Mouse (Mus musculus): Measurements from ENCODE around the gene Akirin2.

Akirin2 gene

DNA sequence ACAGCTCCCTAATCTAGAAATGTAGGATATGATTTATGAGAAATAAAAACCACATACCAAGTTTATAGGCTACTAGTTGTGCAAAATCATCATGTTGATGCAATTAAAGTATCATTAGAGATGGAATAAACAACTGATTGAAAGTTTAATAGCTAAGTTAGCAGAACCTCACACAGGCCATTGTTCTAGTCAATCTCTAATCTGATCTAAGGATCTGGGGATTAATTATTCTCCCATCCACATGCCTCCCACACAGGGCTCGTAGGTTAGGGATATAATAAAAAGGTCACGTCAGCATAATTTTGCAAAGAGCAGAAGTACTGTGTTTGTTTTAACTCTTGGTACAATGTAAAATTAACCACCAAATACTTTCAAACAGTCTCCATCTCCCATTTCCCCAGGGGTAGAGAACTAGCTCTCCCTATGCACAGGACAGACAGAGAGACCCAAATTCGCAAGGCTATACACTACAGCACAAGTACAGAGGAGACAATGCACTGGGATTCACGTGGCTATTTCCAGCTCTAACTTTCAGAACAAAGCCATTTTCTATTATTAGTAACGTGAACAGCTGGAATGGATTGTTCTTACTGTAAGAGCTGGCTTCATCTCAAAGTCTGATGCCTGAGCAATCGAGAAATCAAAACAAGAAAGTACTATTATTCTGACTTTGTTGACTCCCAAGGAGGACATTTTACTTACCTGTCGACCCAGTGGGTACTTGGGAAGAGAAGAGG, 34.3 kb downstream of the Akirin2 start:
- DNase-seq (ENCODE audit: low spot score) = no peak

DNA sequence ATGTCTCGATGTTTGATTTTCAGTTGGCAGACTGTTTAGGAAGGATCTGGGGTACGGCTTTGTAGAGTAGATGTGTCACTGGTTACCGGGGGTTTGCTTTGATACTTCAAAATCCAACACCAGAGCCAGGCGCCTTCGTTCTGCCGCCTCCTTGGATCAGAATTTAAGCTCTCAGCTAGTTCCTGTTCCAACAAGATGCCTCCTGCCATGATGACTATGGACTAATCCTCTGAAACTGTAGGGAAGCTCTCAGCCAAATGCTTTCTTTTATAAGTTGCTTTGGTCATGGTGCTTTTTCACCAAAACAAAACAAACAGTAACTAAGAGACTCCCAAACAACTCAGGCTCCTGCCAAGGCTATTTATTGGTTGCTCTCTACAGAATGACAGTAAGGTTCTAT, 52.4 kb downstream of the Akirin2 start:
- no peak for DNase-seq (ENCODE audit: low spot score)

- no peak for DNase-seq (ENCODE audit: low spot score)
Measured at GRCm38 (mm10) chr4:34606658-34607057, 55.9 kb downstream of the Akirin2 start.

DNA sequence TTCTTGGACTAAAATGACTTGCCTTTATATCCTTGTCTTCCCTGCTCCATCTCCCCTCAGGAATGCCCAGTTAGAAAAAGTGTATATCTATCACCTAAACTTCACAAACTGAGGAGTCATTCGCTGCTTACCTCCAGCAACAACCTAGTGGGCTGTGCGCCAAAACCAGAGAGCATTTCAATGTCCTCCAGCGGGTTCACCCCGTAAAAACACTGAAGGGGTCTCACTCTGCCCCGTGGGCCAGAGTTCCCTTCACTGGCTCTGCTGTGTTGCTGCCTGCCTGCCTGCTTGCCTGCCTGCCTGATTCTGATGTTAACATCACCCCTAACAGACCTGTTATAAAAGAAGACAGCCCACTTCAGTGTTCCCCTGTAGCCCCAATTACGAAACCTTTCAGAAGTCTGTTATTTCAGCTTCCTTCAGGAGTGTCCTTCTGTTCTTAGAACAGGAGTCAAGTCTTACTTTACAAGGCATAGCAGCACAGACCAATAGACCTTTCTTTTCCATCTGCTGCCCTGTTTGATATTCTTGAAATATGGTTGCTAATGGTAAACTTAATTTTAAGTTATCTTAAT, 62.9 kb downstream of the Akirin2 start:
- DNase-seq (ENCODE audit: low spot score) = peak; percentile 5

DNA sequence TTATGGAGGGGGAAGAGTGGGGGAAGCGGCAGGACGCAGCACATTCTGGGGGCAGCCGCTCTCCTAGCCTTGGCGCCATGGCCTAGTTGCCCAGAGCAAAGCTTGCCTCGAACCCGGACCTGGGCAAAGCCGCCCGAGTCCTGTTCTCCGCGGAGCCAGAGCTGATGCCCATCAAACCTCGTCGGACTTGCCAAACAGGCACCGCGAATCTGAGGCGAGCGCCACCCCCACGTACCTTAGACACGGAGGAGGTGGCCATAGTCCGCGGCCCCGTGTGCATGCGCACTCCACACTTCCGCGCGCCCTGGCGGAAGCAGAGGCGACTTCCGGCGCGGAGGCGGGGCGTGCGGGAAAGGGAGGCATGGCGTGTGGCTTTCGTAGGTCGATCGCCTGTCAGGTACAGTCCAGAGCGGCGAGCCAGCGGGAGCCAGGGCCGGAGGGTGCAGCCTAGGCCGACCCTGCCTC, 63.9 kb downstream of the Akirin2 start, which contains the start of the genes Orc3 and Rars2:
Gene Orc3 (minus strand): TSS at position 315 of the 465 bp plus-strand sequence.
Gene Rars2 (plus strand): TSS at position 328 of the 465 bp plus-strand sequence.
- peak; percentile 91 for DNase-seq (ENCODE audit: low spot score)

DNA sequence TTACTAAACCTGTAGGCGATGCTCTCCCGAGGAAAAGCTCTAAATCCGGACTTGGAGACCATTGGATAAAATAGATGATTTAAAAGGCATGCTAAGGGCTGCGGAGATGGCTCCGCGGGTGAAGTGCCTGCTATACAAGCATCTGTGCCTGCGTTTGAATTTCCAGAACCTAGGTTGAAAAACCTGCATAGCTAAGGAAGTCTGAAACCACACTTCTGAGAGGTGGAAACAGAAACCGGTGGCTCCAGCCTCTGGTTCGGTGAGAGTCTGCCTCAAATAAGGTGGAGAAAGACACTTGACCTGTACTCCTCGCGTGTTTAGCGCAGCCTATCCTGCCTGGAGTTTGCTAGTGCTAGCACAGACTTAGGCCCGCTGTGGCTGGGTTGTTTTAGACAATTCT, 64.6 kb downstream of the Akirin2 start:
- no peak for DNase-seq (ENCODE audit: low spot score)

DNA sequence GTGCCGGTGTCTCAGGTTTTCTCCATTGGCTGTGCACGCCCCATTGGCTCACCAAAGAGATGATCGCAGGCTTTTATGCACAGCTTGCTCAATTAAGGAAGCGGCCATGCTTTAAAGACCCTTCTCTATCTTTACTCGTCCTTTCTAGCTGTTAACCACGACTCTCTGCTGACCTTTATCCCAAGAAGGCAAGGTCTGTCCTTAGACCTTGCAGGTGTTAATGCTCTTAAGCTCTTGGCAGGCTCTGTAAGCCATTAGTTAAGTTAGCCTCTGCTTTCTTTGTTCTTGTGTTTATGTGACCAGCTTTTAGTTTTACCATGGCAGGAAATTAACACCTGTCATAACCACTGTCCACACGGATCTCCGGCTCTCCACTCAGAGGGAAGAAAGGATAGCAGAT, 65.4 kb downstream of the Akirin2 start:
- no peak for DNase-seq (ENCODE audit: low spot score)

Data from embryo, embryonic 10.5 days (tissue).